Mouse (Mus musculus) liver, adult 2 months (tissue): ENCODE results near the gene Fkbp8. TPM values are rescaled to one million over a fixed set of nuclear protein-coding genes. Genes with fewer than 3 reads are reported as not detected.
A peak's percentile ranks its signal among the peaks of the same experiment; 100 is the strongest.

ENCODE experiments used
- DNase-seq: peaks from one replicate; pipeline ENCODE4 v3.0.0-alpha.2; 2011; ENCODE audit warnings: low read depth, low spot score; ENCODE audit errors: extremely low read depth
- H3K27ac ChIP-seq: fragments of 200-500 bp; replicated peaks from 2 replicates; pipeline ENCODE4 v1.5.1; 2012; ENCODE audit warnings: low read depth, mild to moderate bottlenecking, control low read depth, inconsistent platforms, low read length; ENCODE audit not compliant: insufficient read depth
- H3K27me3 ChIP-seq: fragments of 200-500 bp; 2 replicates; pipeline ENCODE4 v1.6.1; 2012; ENCODE audit warnings: mild to moderate bottlenecking, moderate library complexity, low read length, inconsistent platforms; ENCODE audit not compliant: control insufficient read depth, insufficient read depth
- H3K36me3 ChIP-seq: fragments of 200-500 bp; 2 replicates; pipeline ENCODE4 v1.6.1; 2012; ENCODE audit warnings: low read length, inconsistent platforms; ENCODE audit not compliant: control insufficient read depth, insufficient read depth
- H3K4me1 ChIP-seq: fragments of 200-500 bp; 2 replicates; pipeline ENCODE4 v1.6.1; 2011; ENCODE audit warnings: low read length; ENCODE audit not compliant: control insufficient read depth, insufficient read depth
- H3K4me3 ChIP-seq: fragments of 200-500 bp; 2 replicates; pipeline ENCODE4 v1.5.1; 2011; ENCODE audit warnings: low read depth, mild to moderate bottlenecking, control low read depth, low read length, moderate library complexity; ENCODE audit not compliant: insufficient read depth
- H3K79me2 ChIP-seq: fragments of 200-500 bp; 2 replicates; pipeline ENCODE4 v1.6.1; 2012; ENCODE audit warnings: inconsistent platforms, mild to moderate bottlenecking, low read length, moderate library complexity; ENCODE audit not compliant: control insufficient read depth, insufficient read depth
- H3K9ac ChIP-seq: fragments of 200-500 bp; 2 replicates; pipeline ENCODE4 v1.6.1; 2012; ENCODE audit warnings: low read depth, mild to moderate bottlenecking, control low read depth, inconsistent platforms, low read length
- CTCF ChIP-seq: fragments of 200-500 bp; IDR thresholded peaks from 2 replicates; pipeline ENCODE4 v1.5.1; 2011; ENCODE audit warnings: low read depth, low read length, control low read depth
- POLR2A ChIP-seq: fragments of 200-500 bp; IDR thresholded peaks from 2 replicates; pipeline ENCODE4 v1.6.1; 2011; ENCODE audit warnings: low read length, control low read depth; ENCODE audit not compliant: insufficient read depth; ENCODE audit errors: extremely low read depth
- WGBS: fragments of 180-500 bp; shearing (Covaris S2); methylation state at CpG from one replicate; pipeline ENCODE4 v1.1.7; 2018; 5-methylcytosine and 5-hydroxymethylcytosine counted together
- polyA plus RNA-seq: library from polyadenylated mRNA; depleted of rRNA; stranded (reverse); fragments of >200 nt; gene quantifications from 2 replicates; pipeline ENCODE4 v1.2.3, GENCODE M21; 2012
- total RNA-seq: library from RNA; depleted of rRNA; stranded (reverse); fragments of >200 nt; gene quantifications from 2 replicates; pipeline ENCODE4 v1.2.3, GENCODE M21; 2014

The Fkbp8 gene
- total and polyA plus RNA-seq, 2 experiments, result 271 to 455 TPM

DNA sequence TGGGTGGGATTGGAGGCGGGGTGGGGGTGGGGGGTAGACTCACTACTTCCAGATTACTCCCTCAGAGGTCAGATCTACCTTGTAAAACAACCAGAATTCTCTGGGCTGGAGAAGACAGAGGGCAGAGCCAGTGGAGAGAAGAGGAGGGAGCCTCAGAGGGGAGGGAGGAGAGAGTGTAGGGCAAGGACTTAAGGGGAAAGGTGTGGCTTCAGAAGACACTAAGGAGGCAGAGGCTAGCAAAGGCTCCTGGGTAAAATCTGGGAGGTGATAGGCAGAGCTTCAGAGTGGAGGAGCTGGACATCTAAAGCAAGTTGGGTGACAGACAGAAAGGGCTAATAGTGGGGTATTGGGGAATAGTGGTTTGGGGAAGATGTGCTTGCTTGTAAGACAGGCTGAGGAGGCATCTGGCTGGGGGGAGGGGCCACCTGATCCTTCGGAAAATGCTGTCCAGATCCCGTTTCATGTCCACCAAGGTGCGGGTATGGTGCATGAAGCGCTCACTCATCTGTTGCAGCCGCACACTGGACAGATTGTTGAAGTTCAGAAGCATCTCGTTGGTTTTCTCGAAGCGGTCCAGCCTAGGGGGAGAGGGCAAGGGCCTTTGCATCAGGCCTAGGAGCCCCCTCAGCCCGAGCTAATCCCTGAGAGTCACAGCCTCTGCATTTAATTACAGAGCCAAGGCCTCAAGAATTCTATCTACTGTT lies 9.4 kb upstream of the Fkbp8 start:
- Histone ChIP-seq H3K4me1 (peaks cover 2% of the 10 kb centered on the region; the same call in 1 of the 2 replicates), H3K36me3 (peaks cover 7% of the 10 kb centered on the region), H3K27me3 (no peaks in the 10 kb centered on the region), H3K4me3 (no peak overlapping the region), H3K27ac (no peak overlapping the region), H3K9ac (no peak overlapping the region), H3K79me2 (peaks cover 10% of the 10 kb centered on the region; the same call in 1 of the 2 replicates)
- no peak for DNase-seq
- TF ChIP-seq POLR2A (no peak), CTCF (no peak)
- WGBS, result 90% methylated on average over 10 of the region's 10 CpGs

DNA sequence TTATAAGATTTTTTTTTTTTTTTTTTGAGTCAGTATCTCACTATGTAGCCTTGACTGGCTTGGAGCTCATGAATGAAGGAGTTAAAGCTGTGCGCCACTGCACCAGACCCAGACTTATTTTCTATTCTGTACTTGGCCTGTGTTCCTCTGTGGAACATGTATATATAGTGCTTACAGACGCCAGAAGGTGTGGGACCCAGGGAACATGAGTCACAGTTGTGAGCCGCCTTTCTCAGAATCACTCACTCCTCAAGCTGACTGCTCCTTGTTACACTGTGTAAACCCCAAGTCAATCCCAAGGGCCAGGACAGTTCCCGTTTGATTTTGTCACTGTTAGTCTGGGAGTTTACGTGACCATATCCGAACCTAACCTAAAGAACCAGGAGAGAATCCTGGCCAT lies 8.5 kb upstream of the Fkbp8 start:
- 92% methylated on average over 6 of the region's 6 CpGs for WGBS
- Histone ChIP-seq H3K36me3 (peaks cover 7% of the 10 kb centered on the region), H3K79me2 (peaks cover 7% of the 10 kb centered on the region; the same call in 1 of the 2 replicates), H3K4me3 (no peak overlapping the region), H3K27me3 (no peaks in the 10 kb centered on the region), H3K4me1 (peaks cover 5% of the 10 kb centered on the region; the same call in 1 of the 2 replicates), H3K9ac (no peak overlapping the region), H3K27ac (no peak overlapping the region)
- TF ChIP-seq CTCF (no peak), POLR2A (no peak)
- DNase-seq, result no peak

DNA sequence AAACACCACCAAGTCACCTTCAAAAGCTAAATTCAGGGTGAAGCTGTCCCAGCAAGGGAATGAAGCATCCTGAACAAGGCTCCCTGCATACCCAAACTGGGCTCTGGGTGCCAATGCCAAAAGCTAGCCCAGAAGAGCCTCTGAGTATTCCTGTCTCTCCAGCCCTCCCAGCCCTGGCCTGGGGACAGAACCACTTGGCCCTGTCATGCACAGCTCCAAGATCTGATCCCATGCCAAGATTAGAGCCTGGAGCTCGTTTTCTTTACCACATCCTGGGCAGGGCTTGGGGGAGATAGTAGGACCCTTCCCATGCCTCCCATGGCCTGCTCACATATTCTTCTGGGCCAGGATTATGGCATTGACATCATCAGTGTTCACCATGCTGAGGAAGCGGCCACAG lies 7.9 kb upstream of the Fkbp8 start:
- H3K36me3 ChIP-seq, result peaks cover 5% of the 10 kb centered on the region; the same call in 1 of the 2 replicates

DNA sequence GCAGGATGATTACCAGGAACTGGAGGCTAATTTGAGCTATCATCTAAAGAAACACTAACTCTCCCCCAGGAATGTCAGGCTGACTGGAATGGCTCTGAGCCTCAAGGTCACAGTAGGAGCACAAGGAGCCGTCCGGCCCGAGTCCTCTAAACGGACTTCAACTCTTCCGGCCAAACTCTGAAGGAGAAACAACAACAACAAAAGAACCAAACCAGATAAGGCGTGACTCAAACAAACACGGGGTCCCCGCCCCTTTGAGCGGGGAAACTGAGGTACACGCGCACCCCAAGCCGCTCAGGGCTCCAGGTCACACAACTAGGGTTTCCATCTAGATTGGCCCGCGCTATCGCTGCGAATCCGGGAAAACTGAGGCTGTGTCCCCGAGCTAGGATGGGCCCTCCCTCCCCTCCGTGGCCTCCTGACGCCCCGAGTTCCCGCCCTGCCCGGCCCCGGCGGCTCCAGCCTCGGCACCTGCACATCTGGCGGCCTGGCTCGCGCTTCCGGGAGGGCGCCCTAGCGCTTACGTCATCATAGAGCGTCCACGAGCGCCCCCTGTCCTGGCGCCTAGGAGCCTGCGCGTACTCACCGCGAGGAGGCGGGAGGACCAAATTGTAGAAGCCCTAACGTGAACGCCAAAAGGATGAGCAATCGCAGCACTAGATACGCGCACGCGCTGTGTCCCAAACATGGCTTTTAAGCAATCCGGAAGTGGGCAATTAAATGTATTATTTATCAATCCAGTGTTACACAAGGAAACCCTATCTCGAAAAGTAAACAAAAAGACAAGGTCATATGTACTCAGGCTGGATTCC lies 4.7 kb upstream of the Fkbp8 start:
- Histone ChIP-seq H3K4me3 (peak overlapping the region; percentile 94), H3K27me3 (no peaks in the 10 kb centered on the region), H3K9ac (peak overlapping the region; percentile 95), H3K36me3 (peaks cover 5% of the 10 kb centered on the region; the same call in 1 of the 2 replicates), H3K4me1 (peaks cover 9% of the 10 kb centered on the region), H3K79me2 (peaks cover 5% of the 10 kb centered on the region; the same call in 1 of the 2 replicates), H3K27ac (peak overlapping the region; percentile 93)
- peak; percentile 65 for TF ChIP-seq CTCF
- peak; percentile 72; the same call in 1 of the 2 replicates for TF ChIP-seq POLR2A
- under 1% methylated on average over 51 of the region's 51 CpGs for WGBS
- DNase-seq, result peak; percentile 99

More for the DNA sequence above, 7.9 kb upstream of the Fkbp8 start:
- peaks cover 3% of the 10 kb centered on the region; the same call in 1 of the 2 replicates for H3K79me2 ChIP-seq
- H3K4me3 ChIP-seq, result no peak overlapping the region
- DNase-seq, result no peak
- no peaks in the 10 kb centered on the region for H3K27me3 ChIP-seq
- no peak overlapping the region for H3K27ac ChIP-seq
- TF ChIP-seq POLR2A (no peak), CTCF (no peak)
- 66% methylated on average over 2 of the region's 2 CpGs for WGBS
- H3K9ac ChIP-seq, result no peak overlapping the region
- peaks cover 5% of the 10 kb centered on the region; the same call in 1 of the 2 replicates for H3K4me1 ChIP-seq

DNA sequence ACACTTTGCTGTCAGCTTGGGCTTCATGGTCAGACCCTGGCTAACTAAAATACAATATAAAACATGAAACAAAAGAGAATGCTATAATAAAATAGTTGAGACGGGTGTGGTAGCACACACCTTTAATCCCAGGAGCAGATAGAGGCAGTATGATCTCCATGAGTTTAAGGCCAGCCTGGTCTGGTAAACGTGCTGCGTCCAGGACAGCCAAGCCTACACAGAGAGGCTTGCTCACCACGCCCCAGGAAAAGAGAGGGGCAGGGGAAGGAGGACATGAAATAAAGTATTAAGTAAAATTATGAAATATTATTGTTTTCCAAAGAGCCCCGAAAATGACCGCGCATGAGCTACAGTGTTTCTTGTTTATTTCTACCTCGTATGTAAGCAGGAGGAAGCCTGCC lies 413 bp upstream of the Fkbp8 start:
- no peaks in the 10 kb centered on the region for H3K27me3 ChIP-seq
- no peak for TF ChIP-seq POLR2A
- TF ChIP-seq CTCF, result no peak
- peak overlapping the region; percentile 79 for H3K27ac ChIP-seq
- WGBS, result under 1% methylated on average over 8 of the region's 8 CpGs
- DNase-seq, result peak; percentile 50
- H3K4me1 ChIP-seq, result peaks cover 29% of the 10 kb centered on the region
- peak overlapping the region; percentile 85 for H3K4me3 ChIP-seq
- H3K79me2 ChIP-seq, result peaks cover 9% of the 10 kb centered on the region; the same call in 1 of the 2 replicates
- peaks cover 7% of the 10 kb centered on the region; the same call in 1 of the 2 replicates for H3K36me3 ChIP-seq
- peak overlapping the region; percentile 89 for H3K9ac ChIP-seq
